Mouse (Mus musculus) limb, embryonic 11.5 days (tissue): ENCODE measurements at regions not wholly inside any gene's neighbourhood (a gene's known extent, or its start where the extent isn't known, plus 50 kb on each side); places are given as distances from the start of the nearest gene placed in this dataset.

ENCODE experiments used
- ATAC-seq: fragments of 200-750 bp; cut with Nextera tagmentation; 2 replicates; pipeline ENCODE4 v1.8.0; 2017; ENCODE audit warnings: low read depth; ENCODE audit not compliant: insufficient number of reproducible peaks, low FRiP score, low TSS enrichment
- DNase-seq: peaks from one replicate; pipeline ENCODE4 v3.0.0-alpha.2; 2015; ENCODE audit warnings: low spot score
- H3K27ac ChIP-seq: fragments of 300-500 bp; sonication (generic); replicated peaks from 2 replicates; pipeline ENCODE4 v1.5.1; 2014; ENCODE audit warnings: low read depth, mild to moderate bottlenecking, low read length
- H3K27me3 ChIP-seq: fragments of 300-500 bp; sonication (generic); 2 replicates; pipeline ENCODE4 v1.6.1; 2014; ENCODE audit warnings: mild to moderate bottlenecking, low read length, mixed read lengths; ENCODE audit not compliant: control insufficient read depth, insufficient read depth
- H3K36me3 ChIP-seq: fragments of 300-500 bp; sonication (generic); 2 replicates; pipeline ENCODE4 v1.6.1; 2014; ENCODE audit warnings: mild to moderate bottlenecking, low read length, moderate library complexity, mixed read lengths; ENCODE audit not compliant: control insufficient read depth, insufficient read depth
- H3K4me1 ChIP-seq: fragments of 300-500 bp; sonication (generic); 2 replicates; pipeline ENCODE4 v1.6.1; 2014; ENCODE audit warnings: low read length, mixed read lengths; ENCODE audit not compliant: control insufficient read depth, insufficient read depth
- H3K4me2 ChIP-seq: fragments of 300-500 bp; sonication (generic); 2 replicates; pipeline ENCODE4 v1.6.1; 2014; ENCODE audit warnings: low read depth, mild to moderate bottlenecking, moderate library complexity; ENCODE audit not compliant: severe bottlenecking
- H3K4me3 ChIP-seq: fragments of 300-500 bp; sonication (generic); 2 replicates; pipeline ENCODE4 v1.5.1; 2014; ENCODE audit warnings: low read depth, low read length
- H3K9ac ChIP-seq: fragments of 300-500 bp; sonication (generic); 2 replicates; pipeline ENCODE4 v1.6.1; 2014; ENCODE audit warnings: mild to moderate bottlenecking, low read length
- H3K9me3 ChIP-seq: fragments of 300-500 bp; sonication (generic); 2 replicates; pipeline ENCODE4 v1.6.1; 2016; ENCODE audit warnings: low read length; ENCODE audit not compliant: control insufficient read depth
- WGBS: fragments of 180-500 bp; shearing (Covaris S2); extraction: QIAGEN DNeasy Blood & Tissue Kit; methylation state at CpG from one replicate; pipeline ENCODE4 v1.1.7; 2014; 5-methylcytosine and 5-hydroxymethylcytosine counted together

GRCm38 (mm10) chr13:5789302-5789701 is 72.0 kb upstream of the Klf6 start:
- no peak overlapping the region for H3K4me2 ChIP-seq
- H3K9me3 ChIP-seq = no peaks in the 10 kb centered on the region
- H3K27ac ChIP-seq = no peak overlapping the region
- DNase-seq = no peak
- no peak overlapping the region for H3K9ac ChIP-seq
- no peaks in the 10 kb centered on the region for H3K4me1 ChIP-seq
- H3K4me3 ChIP-seq = no peak overlapping the region
- 88% methylated on average over 3 of the region's 3 CpGs for WGBS
- no peaks in the 10 kb centered on the region for H3K27me3 ChIP-seq
- H3K36me3 ChIP-seq = no peaks in the 10 kb centered on the region
- no peak for ATAC-seq

GRCm38 (mm10) chr13:5802079-5802478 is 59.2 kb upstream of the Klf6 start:
- Histone ChIP-seq H3K9me3 (no peaks in the 10 kb centered on the region), H3K4me1 (no peaks in the 10 kb centered on the region), H3K27me3 (no peaks in the 10 kb centered on the region), H3K36me3 (no peaks in the 10 kb centered on the region), H3K9ac (no peak overlapping the region), H3K27ac (no peak overlapping the region), H3K4me2 (no peak overlapping the region), H3K4me3 (no peak overlapping the region)
- DNase-seq (no peak), ATAC-seq (no peak)
- 28% methylated on average over 7 of the region's 7 CpGs for WGBS

GRCm38 (mm10) chr13:5802826-5803225 is 58.5 kb upstream of the Klf6 start:
- Histone ChIP-seq H3K27me3 (no peaks in the 10 kb centered on the region), H3K27ac (no peak overlapping the region), H3K4me1 (no peaks in the 10 kb centered on the region), H3K4me2 (no peak overlapping the region), H3K36me3 (no peaks in the 10 kb centered on the region), H3K9ac (no peak overlapping the region), H3K9me3 (no peaks in the 10 kb centered on the region), H3K4me3 (no peak overlapping the region)
- DNase-seq (no peak), ATAC-seq (no peak)
- WGBS = 62% methylated on average over 14 of the region's 14 CpGs

- DNase-seq (no peak), ATAC-seq (no peak)
- Histone ChIP-seq H3K27ac (no peak overlapping the region), H3K4me1 (no peaks in the 10 kb centered on the region), H3K4me2 (no peak overlapping the region), H3K27me3 (no peaks in the 10 kb centered on the region), H3K9ac (no peak overlapping the region), H3K4me3 (no peak overlapping the region), H3K9me3 (no peaks in the 10 kb centered on the region), H3K36me3 (no peaks in the 10 kb centered on the region)
- WGBS = 32% methylated on average over 6 of the region's 6 CpGs
Observed at GRCm38 (mm10) chr13:5803540-5804380, 57.5 kb upstream of the Klf6 start.

- H3K27ac ChIP-seq = no peak overlapping the region
- no peak for DNase-seq
- 56% methylated on average over 7 of the region's 7 CpGs for WGBS
Observed at GRCm38 (mm10) chr13:5804381-5804941, 56.8 kb upstream of the Klf6 start.

GRCm38 (mm10) chr13:5808380-5808779 is 52.9 kb upstream of the Klf6 start:
- Histone ChIP-seq H3K27me3 (no peaks in the 10 kb centered on the region), H3K4me2 (no peak overlapping the region), H3K4me3 (no peak overlapping the region), H3K9ac (no peak overlapping the region), H3K9me3 (no peaks in the 10 kb centered on the region), H3K27ac (no peak overlapping the region), H3K4me1 (no peaks in the 10 kb centered on the region), H3K36me3 (no peaks in the 10 kb centered on the region)
- 88% methylated on average over 2 of the region's 2 CpGs for WGBS
- DNase-seq = no peak
- ATAC-seq = no peak

More at GRCm38 (mm10) chr13:5804381-5804941, 56.8 kb upstream of the Klf6 start:
- no peaks in the 10 kb centered on the region for H3K36me3 ChIP-seq
- H3K4me1 ChIP-seq = no peaks in the 10 kb centered on the region
- no peaks in the 10 kb centered on the region for H3K9me3 ChIP-seq
- ATAC-seq = no peak
- H3K27me3 ChIP-seq = no peaks in the 10 kb centered on the region
- H3K4me3 ChIP-seq = no peak overlapping the region
- no peak overlapping the region for H3K4me2 ChIP-seq
- no peak overlapping the region for H3K9ac ChIP-seq
